Mouse (Mus musculus): ENCODE data around the gene Parp16.
"Not testable (repeated sequence)": the region's sequence is repeated elsewhere in the genome, so short reads cannot be mapped to it uniquely, and the experiment has no call there.

DNA sequence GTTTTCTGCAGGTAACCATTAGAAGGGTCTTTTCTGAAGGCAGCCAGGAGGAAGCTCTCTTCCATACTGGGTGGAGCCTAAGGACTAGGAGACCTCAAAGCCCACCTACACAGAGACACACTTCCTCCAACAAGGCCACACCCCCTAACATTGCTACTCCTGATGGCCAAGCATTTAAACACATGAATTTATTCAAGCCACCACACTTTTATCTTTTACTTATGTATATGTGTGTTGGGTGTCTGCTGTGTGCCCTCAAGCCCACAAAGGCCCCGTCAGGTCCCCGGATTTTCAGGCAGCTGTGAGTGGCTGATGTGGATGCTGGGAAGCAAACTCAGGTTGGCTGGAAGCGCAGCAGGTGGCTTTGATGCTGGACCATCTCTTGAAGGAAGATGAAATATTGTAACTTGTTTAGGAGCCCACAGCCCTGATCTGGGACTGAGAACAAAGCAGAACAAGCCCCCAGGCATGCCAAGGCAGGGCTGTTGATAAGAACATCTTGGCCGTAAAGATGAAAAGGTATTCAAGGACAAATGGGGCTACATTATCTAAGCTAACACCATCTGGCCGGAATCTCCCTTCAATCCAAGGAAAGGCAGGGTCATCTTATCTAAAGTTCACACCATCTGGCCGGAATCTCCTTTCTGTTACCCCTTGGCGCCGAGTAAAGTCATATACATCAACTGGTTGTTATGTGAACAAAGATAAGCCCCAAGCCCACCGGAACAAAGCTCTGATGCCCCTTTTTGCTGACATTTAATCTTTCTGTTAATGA lies 12.1 kb downstream of the Parp16 start:
- not testable (repeated sequence) for TF ChIP-seq CTCF (IDR thresholded peaks at IDR 0.05; ENCODE audit: control insufficient read depth, insufficient read depth, low read length); POLR2A (IDR thresholded peaks at IDR 0.05; ENCODE audit: borderline replicate concordance, control insufficient read depth, low read depth, low read length)

Measured in bone marrow, adult 2 months (tissue).